In genomic region chr5:21567784-21568183, GRCm38 (mm10) we compare ENCODE assay signal across 23 mouse cellular contexts. TPM values are rescaled to one million over a fixed set of nuclear protein-coding genes. Genes with fewer than 3 reads are reported as not detected.
"Had no signal": no experiment of that assay in that cellular context is flagged by ENCODE, and none has a peak within 500 bp of the region (broad histone marks: within the 10 kb centered on the region; RNA-seq: fewer than 3 reads in every experiment).

No protein-coding gene starts in this region.

- H3K4me2 ChIP-seq: kidney, embryonic 15.5 days; limb, embryonic 15.5 days; liver, embryonic 11.5 days; lung, embryonic 14.5 days; midbrain, embryonic 12.5 days; midbrain, embryonic 15.5 days; neural tube, embryonic 12.5 days; neural tube, embryonic 15.5 days had no signal

- H3K9ac ChIP-seq: kidney, embryonic 15.5 days; limb, embryonic 15.5 days; liver, embryonic 14.5 days; liver, postnatal 0 days; lung, embryonic 14.5 days; midbrain, embryonic 12.5 days; midbrain, embryonic 15.5 days; neural tube, embryonic 12.5 days; neural tube, embryonic 15.5 days had no signal

- H3K4me3 ChIP-seq: kidney, embryonic 15.5 days; limb, embryonic 15.5 days; midbrain, embryonic 12.5 days; midbrain, embryonic 15.5 days; neural tube, embryonic 12.5 days; neural tube, embryonic 15.5 days had no signal

- DNase-seq: kidney, adult 11 months; kidney, adult 8-10 months; kidney, postnatal 25 days; liver, postnatal 0 days; lung, embryonic 14.5 days; right cerebral cortex, adult 18-20 months; right cerebral cortex, postnatal 14 days; right cerebral cortex, postnatal 4 days; thymus, adult 2 months; thymus, postnatal 14 days; thymus, postnatal 4 days had no signal

- H3K27ac ChIP-seq: kidney, embryonic 15.5 days; limb, embryonic 15.5 days; liver, embryonic 14.5 days; macrophage; midbrain, embryonic 12.5 days; midbrain, embryonic 15.5 days; neural tube, embryonic 12.5 days; neural tube, embryonic 15.5 days; stomach, postnatal 0 days had no signal

- ATAC-seq: liver, postnatal 0 days; lung, postnatal 0 days; midbrain, embryonic 15.5 days had no signal

- H3K9me3 ChIP-seq: kidney, embryonic 15.5 days; limb, embryonic 15.5 days; midbrain, embryonic 12.5 days; midbrain, embryonic 15.5 days; neural tube, embryonic 12.5 days; neural tube, embryonic 15.5 days had no signal

- H3K36me3 ChIP-seq: midbrain, embryonic 12.5 days; midbrain, embryonic 15.5 days; neural tube, embryonic 12.5 days; neural tube, embryonic 15.5 days had no signal

- H3K27me3 ChIP-seq: kidney, embryonic 15.5 days; limb, embryonic 15.5 days; midbrain, embryonic 12.5 days; midbrain, embryonic 15.5 days; neural tube, embryonic 12.5 days; neural tube, embryonic 15.5 days had no signal

- H3K4me1 ChIP-seq: midbrain, embryonic 12.5 days; midbrain, embryonic 15.5 days; neural tube, embryonic 12.5 days; neural tube, embryonic 15.5 days had no signal

RNA-seq across cellular contexts. Expression of gene Lrrc17, which starts 24.4 kb away (rescaled TPM):
- total RNA-seq: megakaryocyte, adult 5-6 weeks had no signal
- polyA plus RNA-seq: macrophage had no signal
